10 mouse cellular contexts compared by ENCODE assay signal in the genomic region with DNA sequence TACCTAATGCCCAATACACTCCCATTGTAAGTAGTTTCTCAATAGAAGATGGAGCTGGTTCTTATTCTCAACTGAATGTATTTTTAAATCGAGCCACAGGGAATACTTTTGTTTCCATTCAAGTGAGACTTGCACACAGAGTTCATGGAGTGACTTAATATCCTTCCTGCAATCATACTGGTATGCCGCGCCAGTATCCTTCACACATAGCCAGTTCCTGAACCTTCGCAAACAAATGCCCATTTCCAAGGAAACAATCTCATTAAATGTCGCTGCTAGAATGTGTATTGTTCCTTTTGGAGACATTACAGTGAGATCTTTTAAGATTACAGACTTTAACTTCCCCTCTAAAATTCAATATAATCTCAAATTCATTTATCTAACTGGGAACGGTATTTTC. TPM values are rescaled to one million over a fixed set of nuclear protein-coding genes. Genes with fewer than 3 reads are reported as not detected.
A peak's percentile ranks its signal among the peaks of the same experiment; 100 is the strongest.
DNase-seq lines count a peak whose midpoint lies in the region; ATAC-seq and TF ChIP-seq lines count a peak whose summit lies in the region.
"Had no signal": no experiment of that assay in that cellular context is flagged by ENCODE, and none has a peak within 500 bp of the region (broad histone marks: within the 10 kb centered on the region; RNA-seq: fewer than 3 reads in every experiment).

No protein-coding gene starts in this region.

- no peaks in the 10 kb centered on the region for H3K9me3 ChIP-seq in heart, embryonic 14.5 days (ENCODE audit: control insufficient read depth, low read length)

- intact Hi-C loops in heart, postnatal 10 days (cut with DNase I), result loop anchor here (5.0 kb wide), 1 partner anchor 141 kb away; no protein-coding TSS in a partner anchor

- no peak for TF ChIP-seq POLR2A in embryonic fibroblast, embryonic 13.5 days (IDR thresholded peaks at IDR 0.05; ENCODE audit: low read depth, low read length)

- TF ChIP-seq CTCF in layer of hippocampus, adult 2 months (conservative IDR thresholded peaks at IDR 0.05), result no peak
- no peak for TF ChIP-seq CTCF in embryonic fibroblast, embryonic 13.5 days (IDR thresholded peaks at IDR 0.05; ENCODE audit: borderline replicate concordance, insufficient read depth, low read length)

- peak overlapping the region in 1 of 2 experiments; percentile 65; a peak in 1 of 4 replicates for H3K4me3 ChIP-seq in heart, embryonic 14.5 days (ENCODE audit: control insufficient read depth in 1 of 2, insufficient read depth in 1 of 2, low read depth in 1 of 2, low read length in 2 of 2)
- peak overlapping the region; percentile 88 for H3K4me3 ChIP-seq in layer of hippocampus, adult 2 months
- H3K4me3 ChIP-seq in embryonic fibroblast, embryonic 13.5 days (ENCODE audit: insufficient read depth, low read length), result peak overlapping the region; percentile 51

- no peaks in the 10 kb centered on the region for H3K36me3 ChIP-seq in heart, embryonic 14.5 days (ENCODE audit: control insufficient read depth, insufficient read depth, low read length)

- WGBS in heart, embryonic 14.5 days, result 69% methylated on average over 6 of the region's 6 CpGs

- peak overlapping the region; percentile 90 for H3K4me2 ChIP-seq in heart, embryonic 14.5 days (ENCODE audit: low read length)

- no peak overlapping the region for H3K9ac ChIP-seq in heart, embryonic 14.5 days (ENCODE audit: low read length)

- no peak for ATAC-seq in heart, embryonic 14.5 days (ENCODE audit: insufficient number of reproducible peaks, insufficient read depth, low FRiP score, low read depth)

- peaks cover 9 to 13% of the 10 kb centered on the region in 2 experiments for H3K4me1 ChIP-seq in heart, embryonic 14.5 days (ENCODE audit: control insufficient read depth in 2 of 2, insufficient read depth in 2 of 2, low read length in 2 of 2)
- peaks cover 29% of the 10 kb centered on the region for H3K4me1 ChIP-seq in embryonic fibroblast, embryonic 13.5 days (ENCODE audit: control insufficient read depth, insufficient read depth, low read length)

- no peak overlapping the region for H3K27ac ChIP-seq in heart, embryonic 14.5 days (replicated peaks in 1 of 2; ENCODE audit: control insufficient read depth in 1 of 2, insufficient read depth in 1 of 2, low read depth in 2 of 2, low read length in 2 of 2)
- H3K27ac ChIP-seq in layer of hippocampus, adult 2 months, result peak overlapping the region; percentile 85; the same call in 1 of the 2 replicates
- no peak overlapping the region for H3K27ac ChIP-seq in embryonic fibroblast, embryonic 13.5 days (ENCODE audit: insufficient read depth, low read length)

- no peak for DNase-seq in heart, postnatal 10 days
- no peak for DNase-seq in layer of hippocampus, adult 2 months (ENCODE audit: low spot score in 2 of 2)
- no peak for DNase-seq in layer of hippocampus, postnatal 10 days (ENCODE audit: low spot score in 2 of 2)
- peak; percentile 59 for DNase-seq in lung, postnatal 25 days (ENCODE audit: low spot score)
- no peak for DNase-seq in embryo, embryonic 11 days
- no peak for DNase-seq in cerebellum, adult 9-10 months
- DNase-seq: cerebellum, adult 8-10 months had no signal

- no peaks in the 10 kb centered on the region for H3K27me3 ChIP-seq in heart, embryonic 14.5 days (ENCODE audit: control insufficient read depth, insufficient read depth, low read length)
- H3K27me3 ChIP-seq: CH12.LX had no signal

RNA-seq across cellular contexts. Expression of gene Stard13, which starts 45.0 kb away (rescaled TPM):
- 3.4 and 4.2 TPM in 2 replicates for polyA plus RNA-seq in heart, embryonic 14.5 days (2014; fragmentation: Nextera tagmentation; extraction: Ambion mirVana)
- total RNA-seq in heart, postnatal 10 days (2021), result 10 to 100 TPM; 23.6 TPM
- 10 to 100 TPM; 18.1 to 24.8 TPM for total RNA-seq in layer of hippocampus, adult 2 months (2021)
- total RNA-seq in layer of hippocampus, postnatal 10 days (2021), result 10 to 100 TPM; 16.9 to 17.0 TPM
- 19.1 and 26.6 TPM in 2 replicates for polyA plus RNA-seq in embryonic fibroblast, embryonic 13.5 days (2011; ENCODE audit: insufficient read length, low read depth, missing spikeins)
